Mouse (Mus musculus): ENCODE results near the gene Il18rap.

The Il18rap gene

DNA sequence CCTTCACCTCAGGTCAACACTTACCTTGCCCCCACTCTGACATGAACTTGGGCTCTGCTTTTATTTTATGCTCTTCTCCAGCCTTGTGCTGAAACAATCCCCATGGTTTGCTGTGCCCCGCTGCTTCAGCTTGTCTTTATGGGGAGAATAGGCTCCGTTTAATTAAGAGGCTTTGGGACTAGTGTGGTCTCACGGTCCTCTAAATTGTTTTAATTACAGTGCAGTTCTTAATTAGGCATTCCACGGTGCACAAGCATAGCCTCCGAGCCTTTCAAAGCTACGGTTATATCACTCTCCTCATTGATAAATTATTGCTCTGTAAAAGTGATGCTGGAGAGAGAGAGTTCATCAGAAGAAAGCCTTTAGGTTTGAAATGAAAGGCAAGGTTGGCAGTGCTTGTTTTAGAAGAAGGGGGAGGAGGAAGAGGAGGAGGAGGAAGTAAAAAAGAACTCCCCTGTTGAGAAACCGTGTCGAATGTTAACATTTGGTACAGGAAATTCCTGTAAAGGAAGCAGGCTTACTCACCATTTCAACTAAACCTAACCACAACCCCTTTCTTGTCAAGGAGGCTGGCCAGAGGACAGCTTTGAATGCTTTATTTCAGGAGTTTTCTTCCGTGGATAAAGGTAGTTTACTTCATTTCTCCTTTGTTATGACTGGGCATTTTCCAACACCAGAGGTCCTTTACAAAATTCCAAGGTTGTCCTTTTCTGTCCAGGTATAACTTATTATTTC is at the start of gene Il18rap:
TSS of gene Il18rap (plus strand) at position 512 of the 735 bp plus-strand sequence.
- peak; percentile 71 for DNase-seq (ENCODE audit: low read depth, low spot score)

DNA sequence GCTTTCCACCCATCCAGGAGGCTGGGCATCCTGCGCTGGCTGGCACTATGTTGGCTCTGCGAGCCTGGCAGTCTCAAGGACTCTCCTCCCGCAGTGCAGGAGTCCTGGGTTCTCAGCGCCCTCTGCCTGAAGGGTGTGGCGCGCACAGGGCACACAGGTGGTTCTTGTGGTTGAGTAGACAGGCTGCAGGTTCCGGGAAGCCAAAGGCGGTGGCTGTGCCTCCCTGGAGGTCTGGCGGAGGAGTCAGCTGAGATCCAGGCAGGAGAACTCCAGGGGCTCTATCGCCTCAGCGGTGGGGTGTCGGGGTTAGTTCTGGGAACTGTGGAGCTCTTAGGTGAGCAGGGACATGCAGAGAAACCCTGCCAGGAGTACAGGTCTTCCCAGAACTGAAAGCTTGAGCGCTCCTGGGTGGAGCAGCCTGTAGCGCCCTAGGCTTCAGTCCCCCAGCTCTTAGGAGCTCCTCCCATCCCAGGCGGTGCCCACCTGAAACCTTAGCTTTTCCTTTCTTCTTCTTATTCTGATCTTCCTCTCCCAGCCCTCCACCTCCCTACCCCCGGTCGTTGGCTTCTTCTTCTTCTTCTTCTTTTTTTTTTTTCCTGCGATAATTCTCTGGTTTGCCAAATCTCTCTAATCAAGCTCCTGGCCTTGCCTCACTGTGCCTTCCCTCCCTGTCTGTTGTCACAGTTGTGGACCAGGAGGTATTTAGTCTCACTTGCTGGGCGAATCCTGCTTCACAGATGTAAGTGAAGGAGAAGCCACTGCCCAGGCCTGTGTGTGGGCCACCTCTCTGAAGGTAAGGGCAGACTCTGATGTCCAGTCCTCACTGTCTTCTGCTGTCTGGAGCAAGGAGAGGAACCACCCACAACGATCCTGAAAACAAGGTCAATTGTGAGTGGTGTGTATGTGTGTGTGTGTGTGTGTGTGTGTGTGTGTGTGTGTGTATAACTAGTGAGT is 49.4 kb upstream of the Il18rap start, which contains the start of gene Il18r1:
TSS of gene Il18r1 (plus strand) at position 76 of the 954 bp plus-strand sequence.
- DNase-seq (ENCODE audit: low read depth, low spot score) = peak; percentile 20

DNA sequence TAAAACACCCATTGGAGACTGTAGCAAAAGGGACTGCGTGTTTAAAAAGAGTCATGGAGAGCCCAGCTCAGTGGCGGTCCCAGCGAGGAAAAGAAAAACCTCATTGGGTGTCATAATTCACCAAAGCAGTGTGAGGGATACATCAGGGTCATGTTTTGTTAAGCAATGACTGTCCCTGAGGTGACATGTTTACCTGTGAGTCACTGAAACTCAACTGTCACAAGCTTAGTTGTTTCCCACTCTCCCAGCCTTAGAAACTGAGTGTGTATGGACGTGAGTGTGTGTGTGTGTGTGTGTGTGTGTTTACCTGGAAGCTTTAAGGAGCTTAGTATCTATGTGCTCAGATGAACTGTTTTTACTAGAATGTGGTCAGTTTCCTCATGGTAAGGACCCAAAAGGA is 47.9 kb upstream of the Il18rap start:
- DNase-seq (ENCODE audit: low read depth, low spot score) = no peak

DNA sequence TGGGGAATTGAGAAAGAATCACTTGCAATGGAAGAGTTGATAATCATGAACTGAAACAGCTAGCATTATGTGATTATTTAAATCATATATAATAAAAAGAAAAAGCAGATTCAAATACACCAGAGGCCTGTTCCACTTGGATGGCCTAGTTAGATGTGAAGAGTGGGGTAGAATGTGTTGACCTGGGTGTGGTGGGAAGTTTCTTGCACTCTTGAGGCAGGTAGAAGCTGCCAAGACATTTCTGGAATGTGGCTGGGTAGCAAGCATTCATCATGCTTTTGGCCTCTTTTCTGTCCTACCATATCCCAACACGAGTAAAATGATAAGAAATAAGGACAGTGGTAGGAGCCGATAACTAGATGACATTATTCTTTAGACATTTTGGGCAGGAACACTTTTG is 46.4 kb upstream of the Il18rap start:
- DNase-seq (ENCODE audit: low read depth, low spot score) = peak; percentile 48

DNA sequence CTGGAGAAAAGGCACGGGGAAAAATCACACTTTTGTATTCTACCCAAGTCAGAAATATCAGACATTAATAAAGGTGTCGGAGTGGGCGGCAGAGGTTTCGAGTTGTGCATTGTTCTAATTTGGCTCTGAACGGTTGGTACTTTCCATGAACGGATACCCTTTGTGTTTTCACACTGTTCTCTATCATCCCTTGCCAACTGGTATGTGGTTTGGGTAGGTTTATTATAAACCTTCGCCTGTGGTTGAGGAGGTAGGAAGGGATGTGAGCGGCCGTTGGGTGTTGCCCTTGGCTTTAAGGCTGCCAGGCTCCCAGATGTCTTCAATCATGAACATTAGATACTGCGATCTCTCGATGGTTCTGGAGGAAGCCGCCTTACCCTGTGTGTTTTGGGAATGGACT is 45.3 kb upstream of the Il18rap start:
- no peak for DNase-seq (ENCODE audit: low read depth, low spot score)

DNA sequence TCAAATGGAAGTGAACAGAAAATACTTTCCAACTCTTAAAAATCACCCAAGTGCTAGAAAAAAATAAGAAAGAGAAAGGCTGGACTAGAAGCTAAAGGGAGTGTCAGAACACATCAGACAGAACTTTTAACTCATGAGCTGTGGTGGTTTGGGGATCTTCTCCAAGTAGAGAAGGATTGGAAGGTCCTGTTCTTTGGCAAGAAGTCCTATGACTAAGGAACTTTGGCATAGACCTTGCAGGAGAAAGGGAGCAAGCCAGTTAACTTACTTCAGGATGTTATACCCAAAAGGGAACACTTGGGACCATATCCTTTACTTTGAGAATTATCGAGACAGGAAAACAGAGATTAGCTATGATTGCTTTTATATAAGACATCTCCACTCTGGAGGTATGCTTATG is 42.8 kb upstream of the Il18rap start:
- DNase-seq (ENCODE audit: low read depth, low spot score) = peak; percentile 88

DNA sequence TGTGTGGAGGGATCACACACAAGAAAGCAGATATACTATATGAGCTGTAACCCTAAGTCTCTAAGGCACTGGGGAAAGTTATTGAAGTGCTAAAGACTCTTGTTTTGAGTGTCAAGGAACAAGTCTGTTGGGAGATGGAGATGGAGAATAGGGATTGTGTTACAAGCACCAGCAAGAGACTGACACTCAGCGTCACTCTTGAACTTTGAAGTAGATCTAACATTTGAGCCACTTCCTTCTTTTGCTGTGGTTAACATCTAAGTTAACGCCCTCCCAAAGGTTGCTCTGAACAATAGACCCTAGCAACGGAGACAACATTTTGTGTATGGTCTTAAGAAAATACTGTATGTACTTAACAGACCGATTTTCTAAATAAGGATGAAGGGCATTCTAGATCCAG is 41.5 kb upstream of the Il18rap start:
- no peak for DNase-seq (ENCODE audit: low read depth, low spot score)

DNA sequence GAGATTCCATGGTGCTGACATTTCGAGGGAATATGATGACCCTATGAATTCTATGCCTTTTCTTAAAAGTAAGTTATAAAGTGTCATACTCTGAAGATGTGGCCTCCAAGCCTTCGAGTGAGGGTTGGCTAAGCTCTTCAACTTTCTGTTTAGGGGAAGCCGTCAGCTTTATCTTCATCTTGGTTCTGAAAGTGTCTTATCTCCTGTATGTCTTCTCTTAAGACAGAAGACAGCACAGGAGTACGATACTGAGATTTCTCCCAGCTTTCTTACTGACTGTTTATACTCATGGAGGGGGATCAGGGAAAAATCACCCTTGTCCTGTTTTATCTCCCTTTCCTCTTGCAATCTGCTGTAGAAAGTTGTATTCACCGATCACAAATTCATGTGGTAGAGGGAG is 40.8 kb upstream of the Il18rap start:
- DNase-seq (ENCODE audit: low read depth, low spot score) = no peak

DNA sequence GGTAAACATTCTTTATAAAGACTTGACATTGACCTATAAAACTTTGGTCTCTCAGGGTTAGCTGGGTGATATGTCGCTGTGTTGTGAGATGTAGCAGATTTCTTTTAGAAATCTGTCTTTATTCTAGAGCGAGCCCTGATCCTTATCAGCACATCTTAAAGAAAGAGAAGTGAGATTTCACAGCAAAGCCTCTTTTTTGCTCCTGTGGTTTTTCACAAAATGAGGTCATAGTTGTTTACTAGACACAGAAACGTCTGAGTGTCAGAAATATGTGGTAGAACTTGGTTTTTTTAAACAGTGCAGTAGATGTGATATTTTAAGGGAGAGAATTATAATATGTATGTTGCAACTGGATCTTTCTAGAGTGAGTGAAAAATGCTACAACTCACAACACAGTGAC is 39.5 kb upstream of the Il18rap start:
- no peak for DNase-seq (ENCODE audit: low read depth, low spot score)

DNA sequence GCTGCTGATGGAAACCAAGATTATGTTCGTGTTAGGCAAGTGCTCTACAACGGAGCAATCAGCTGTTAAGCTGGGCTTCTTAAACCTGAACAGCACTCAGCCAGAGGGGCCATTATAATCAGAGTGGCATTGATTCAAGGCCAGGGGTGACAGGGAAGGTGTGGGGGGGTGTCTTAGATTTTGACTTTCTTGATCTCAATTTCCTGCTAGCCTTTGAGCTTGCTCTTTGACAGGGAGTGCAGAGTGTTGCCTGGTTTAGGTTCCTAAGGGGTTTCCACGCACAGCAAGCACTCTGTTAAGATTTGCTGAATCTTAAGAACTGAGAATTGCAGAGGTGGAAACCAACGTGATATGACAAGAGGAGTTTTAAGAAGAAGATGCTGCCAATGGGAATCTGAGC is 38.4 kb upstream of the Il18rap start:
- DNase-seq (ENCODE audit: low read depth, low spot score) = no peak

DNA sequence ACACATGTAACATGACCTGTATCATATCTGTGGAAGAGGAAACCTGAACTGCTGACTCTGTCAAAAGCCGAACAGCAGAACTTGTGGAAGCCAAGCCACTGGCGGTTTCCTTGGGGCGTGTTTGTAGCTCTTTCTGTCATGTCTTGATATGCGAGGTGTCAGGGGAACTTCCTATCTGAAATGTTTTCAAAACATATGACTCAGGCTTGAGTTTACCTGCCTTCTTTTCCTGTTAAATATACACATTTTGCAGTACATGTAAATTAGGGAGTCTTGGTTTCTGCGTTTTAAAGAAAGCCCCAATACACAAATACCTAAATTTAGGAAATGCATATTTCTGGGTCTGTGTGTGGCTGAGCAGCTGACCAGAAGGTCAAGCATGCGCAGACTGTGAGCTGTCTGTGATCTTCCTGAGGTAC is 35.6 kb upstream of the Il18rap start:
- no peak for DNase-seq (ENCODE audit: low read depth, low spot score)

DNA sequence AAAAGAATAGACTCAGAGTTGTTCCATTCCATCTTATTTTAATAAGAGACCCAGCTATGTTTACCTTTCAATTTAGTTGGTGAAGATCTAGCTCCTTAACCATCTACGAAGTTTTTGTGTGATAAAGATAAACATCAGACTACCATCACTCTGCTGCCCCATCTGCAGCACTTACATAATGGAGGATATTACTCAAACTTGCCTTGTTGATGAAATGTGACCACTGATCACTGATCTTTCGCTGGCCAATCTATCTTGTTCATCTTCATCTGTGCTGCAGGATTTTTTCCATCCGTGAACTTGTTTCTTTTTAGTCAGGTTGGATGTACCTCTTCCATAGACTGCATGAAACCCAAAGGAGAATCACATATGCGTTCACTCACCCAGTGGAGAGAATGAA is 20.6 kb upstream of the Il18rap start:
- no peak for DNase-seq (ENCODE audit: low read depth, low spot score)

DNA sequence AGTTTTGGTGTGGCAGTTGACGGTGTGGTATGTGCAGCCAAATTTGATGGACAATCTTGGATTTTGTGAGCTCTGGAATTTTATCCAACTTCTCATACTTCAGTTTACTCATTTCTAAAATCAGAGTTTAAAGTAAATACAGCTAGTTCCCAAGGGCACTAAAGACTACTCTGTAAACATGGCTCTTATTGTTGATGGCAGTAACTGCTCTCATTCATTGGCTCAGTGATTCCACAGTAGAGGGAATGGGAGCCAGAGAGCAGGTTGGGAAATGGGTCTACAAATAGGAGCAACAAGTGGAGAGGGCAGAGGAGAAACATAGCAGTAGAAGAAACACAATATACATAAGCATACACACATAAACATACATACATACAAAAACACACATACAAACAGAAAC is 15.5 kb upstream of the Il18rap start:
- no peak for DNase-seq (ENCODE audit: low read depth, low spot score)

DNA sequence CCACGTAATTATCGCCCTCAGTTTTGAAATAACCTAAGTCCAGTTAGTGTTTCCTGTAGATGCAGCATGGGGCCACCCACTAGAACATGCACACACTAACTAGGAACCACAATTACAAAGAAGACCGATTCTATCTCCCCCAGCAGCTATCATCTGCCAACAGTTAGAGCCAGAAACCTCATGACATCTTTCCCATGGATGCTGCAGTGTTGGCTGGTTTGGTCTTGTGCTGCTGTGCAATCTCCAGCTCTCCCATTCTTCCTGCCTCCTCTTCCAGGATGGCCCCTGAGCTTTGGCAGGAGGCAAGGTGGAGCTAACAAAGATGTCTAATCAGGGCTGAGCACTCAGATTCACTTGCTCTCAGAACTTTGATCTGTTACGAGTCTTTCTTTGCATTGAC is 14.0 kb upstream of the Il18rap start:
- no peak for DNase-seq (ENCODE audit: low read depth, low spot score)

DNA sequence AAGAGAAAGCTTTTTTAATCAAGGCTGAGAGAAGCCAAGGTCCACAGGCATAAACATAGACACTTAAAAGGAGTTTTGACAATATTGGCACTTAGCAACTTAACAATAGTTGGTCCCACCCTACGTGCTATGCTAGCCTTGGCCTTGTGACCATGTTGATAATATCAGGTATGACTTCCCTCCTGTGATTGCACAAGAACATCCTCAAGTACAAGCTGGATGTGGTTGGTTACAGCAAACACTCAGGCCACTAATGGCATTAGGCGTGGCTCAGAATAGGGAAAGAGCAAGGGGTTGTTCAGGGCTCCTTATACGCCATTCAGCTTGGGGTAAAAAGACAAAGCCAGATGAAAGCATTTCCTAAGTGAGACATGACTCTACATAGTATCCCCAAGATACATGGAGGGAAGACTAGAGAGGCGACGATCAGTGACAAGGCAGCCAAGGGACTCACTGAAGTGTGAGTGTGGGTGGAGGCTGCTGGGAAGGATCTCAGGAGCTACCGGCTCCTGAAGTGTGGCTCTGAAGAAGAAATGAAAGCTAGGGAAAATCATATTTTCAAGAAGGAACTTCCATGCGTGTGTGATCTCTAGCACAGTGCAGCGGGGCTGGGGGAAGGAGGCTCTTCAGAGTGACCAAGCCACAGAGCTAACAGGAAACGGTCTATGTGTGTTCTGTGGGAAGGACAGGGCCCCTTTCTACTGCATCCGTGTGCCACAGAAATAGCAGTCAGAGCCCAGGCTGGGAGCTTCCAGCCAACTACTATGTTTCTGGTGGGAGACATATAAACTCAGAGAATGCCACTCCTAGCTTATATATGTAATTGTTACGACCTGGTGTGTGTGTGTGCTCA is 13.4 kb upstream of the Il18rap start:
- no peak for DNase-seq (ENCODE audit: low read depth, low spot score)

DNA sequence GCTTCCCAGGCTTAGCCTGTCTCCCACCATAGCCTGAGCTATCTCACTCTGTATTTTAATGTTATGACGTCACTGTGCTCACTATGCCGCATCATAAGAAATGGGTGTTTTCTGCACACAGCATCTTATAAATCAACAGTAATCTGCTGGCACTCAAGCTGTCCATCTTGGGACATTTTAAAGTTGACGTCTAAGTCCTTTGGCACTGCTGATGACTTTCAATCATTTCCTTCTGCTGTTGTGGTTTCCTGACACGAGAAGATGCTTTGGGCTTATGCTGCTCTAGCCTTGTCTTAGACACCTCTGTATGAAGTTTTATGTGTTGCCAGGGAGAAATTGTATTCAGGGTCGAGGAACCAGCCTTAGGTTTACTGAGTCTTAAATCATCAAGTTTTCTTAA is 10.6 kb upstream of the Il18rap start:
- no peak for DNase-seq (ENCODE audit: low read depth, low spot score)

DNA sequence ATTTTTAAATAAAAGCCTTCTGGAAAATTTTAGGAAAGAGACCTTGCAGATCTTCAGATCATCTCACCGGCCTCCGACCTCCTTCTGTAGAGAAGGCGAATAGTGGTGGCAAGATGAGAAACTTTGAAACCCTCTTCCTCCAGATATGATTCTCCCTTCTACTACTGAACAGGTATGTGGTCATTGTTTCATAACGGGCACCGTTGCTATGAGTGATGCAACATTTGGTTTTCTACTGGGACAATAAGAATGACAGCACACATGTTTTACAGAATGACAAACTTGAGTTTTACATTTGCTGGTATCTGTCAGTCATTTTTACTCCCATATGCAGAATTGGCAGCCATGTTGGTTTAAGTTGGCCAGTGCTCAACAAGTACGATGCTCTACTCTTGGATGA is 1.2 kb downstream of the Il18rap start:
- DNase-seq (ENCODE audit: low read depth, low spot score) = peak; percentile 33

DNA sequence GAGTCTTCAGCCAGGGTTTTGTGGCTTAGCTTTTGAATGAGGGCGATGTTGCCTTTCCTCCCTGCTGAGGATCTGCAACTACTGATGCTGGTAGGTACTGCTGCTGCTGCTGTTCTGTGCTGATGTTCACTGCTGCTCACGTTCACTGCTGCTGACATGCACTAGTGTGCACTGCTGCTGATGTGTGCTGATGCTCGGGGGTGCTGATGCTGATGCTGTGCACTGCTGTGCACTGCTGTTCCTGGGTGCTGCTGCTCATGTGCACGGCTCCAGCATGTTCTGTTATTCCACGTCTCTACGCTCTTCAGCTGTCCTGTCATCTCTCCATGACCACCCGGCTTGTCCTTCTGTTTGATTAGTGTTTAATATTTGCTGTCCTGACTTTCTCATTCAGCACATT is 7.8 kb downstream of the Il18rap start:
- DNase-seq (ENCODE audit: low read depth, low spot score) = no peak

DNA sequence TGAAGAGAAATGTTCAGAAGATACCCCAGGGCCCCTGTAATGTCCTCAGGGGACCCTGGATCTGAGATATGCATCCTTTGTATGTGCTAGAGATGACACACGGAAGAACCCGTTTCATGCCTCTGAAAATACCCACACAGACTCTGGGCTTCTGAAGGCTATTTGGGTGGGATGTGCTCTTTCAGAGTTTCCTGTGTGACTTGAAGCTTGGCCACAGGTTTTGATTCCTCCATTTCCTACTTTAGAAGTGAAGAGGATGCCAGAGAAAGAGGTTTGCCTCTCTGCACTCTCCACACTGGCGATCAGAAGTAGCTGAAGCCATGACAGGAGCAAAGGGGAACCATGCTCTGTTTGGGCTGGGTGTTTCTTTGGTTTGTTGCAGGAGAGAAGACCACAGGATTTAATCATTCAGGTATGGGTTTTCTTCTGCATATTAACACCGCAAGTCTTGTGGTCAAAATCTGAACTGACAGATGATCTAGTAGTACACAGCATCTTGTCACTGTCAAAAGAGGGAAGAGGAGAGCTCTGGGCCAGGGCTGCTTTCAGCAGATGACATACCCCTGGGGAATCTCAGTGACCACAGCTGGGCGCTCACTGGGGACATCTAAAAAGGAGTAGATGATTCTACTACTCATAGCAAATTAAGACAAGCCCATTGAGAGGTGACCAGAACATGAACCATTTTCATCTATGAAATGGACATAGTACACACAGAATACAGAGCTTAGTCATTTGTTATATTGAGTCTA is 9.0 kb downstream of the Il18rap start:
- no peak for DNase-seq (ENCODE audit: low read depth, low spot score)

DNA sequence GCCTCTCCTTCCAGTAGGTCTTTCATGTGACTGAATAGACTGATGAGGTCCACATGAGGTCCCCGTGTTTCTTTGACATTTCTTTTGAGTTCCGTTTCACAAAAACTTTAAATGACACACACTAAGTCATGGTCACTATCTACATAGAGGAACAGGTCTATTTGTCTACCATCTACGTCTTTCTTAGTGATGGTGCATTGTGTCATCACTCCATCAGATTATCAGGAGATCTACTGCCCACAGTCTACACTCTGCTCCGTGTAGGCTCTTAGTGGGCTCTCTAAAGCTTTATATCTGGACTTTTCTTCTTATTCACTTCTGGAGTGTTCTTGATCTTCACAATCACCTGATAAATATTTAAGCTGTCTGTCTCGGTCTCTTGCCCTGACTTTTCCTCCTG is 14.1 kb downstream of the Il18rap start:
- no peak for DNase-seq (ENCODE audit: low read depth, low spot score)

DNA sequence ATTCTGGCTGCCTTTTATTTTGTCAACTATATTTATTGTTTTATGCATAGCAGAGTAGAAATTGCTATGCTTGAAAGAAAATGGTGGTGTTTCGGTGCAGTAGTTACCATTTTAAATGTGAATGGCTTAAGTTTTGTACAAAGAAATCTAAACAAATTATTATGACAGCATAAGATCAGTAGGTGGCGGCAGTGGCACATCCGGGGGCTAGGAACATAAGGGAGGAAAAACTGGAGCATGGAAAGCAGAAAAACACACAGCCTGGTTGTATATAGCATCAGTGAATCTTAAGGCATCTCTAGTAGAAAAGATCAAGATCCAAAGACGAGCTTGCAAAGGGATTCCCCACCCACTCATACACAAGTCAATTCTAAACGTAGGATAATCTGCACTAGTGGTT is 22.4 kb downstream of the Il18rap start:
- DNase-seq (ENCODE audit: low read depth, low spot score) = no peak
